Mouse (Mus musculus) liver, embryonic 14.5 days (tissue): ENCODE data around the gene Dag1.

ENCODE experiments used
- CTCF ChIP-seq: IDR thresholded peaks from 2 replicates; pipeline ENCODE4 v1.5.1; 2016; ENCODE audit warnings: antibody characterized with exemption, low read depth, control low read depth
- EP300 ChIP-seq: IDR thresholded peaks from 2 replicates; pipeline ENCODE4 v1.6.1; 2016; ENCODE audit warnings: antibody characterized with exemption, low read depth

GRCm38 (mm10) chr9:108187616-108188015 is 76.1 kb downstream of the Dag1 start:
- TF ChIP-seq EP300 (no peak), CTCF (no peak)
